Mouse (Mus musculus): ENCODE results near the gene C8a.

The C8a gene

GRCm38 (mm10) chr4:104769602-104770001 is 106.6 kb downstream of the C8a start:
- no peak for DNase-seq (ENCODE audit: low read depth, low spot score)

GRCm38 (mm10) chr4:104768190-104768589 is 108.0 kb downstream of the C8a start:
- no peak for DNase-seq (ENCODE audit: low read depth, low spot score)

- DNase-seq (ENCODE audit: low read depth, low spot score) = no peak
Measured at GRCm38 (mm10) chr4:104766065-104766464, 110.1 kb downstream of the C8a start, which contains the start of gene C8b. Gene C8b (plus strand): TSS chr4:104766317.
